Mouse (Mus musculus) heart, embryonic 15.5 days (tissue): ENCODE measurements around the gene Tlnrd1. TPM values are rescaled to one million over a fixed set of nuclear protein-coding genes. Genes with fewer than 3 reads are reported as not detected.

Experiments
- ATAC-seq: fragments of 200-750 bp; cut with Nextera tagmentation; replicated peaks from 2 replicates; pipeline ENCODE4 v1.8.0; 2017; ENCODE audit warnings: low read depth, moderate TSS enrichment; ENCODE audit not compliant: insufficient number of reproducible peaks, insufficient read depth, low FRiP score
- H3K27ac ChIP-seq: fragments of 300-500 bp; sonication (generic); 2 replicates; pipeline ENCODE4 v1.5.1; 2015; ENCODE audit warnings: mild to moderate bottlenecking, inconsistent platforms
- H3K27me3 ChIP-seq: fragments of 300-500 bp; sonication (generic); 2 replicates; pipeline ENCODE4 v1.6.1; 2015; ENCODE audit warnings: inconsistent platforms
- H3K36me3 ChIP-seq: fragments of 300-500 bp; sonication (generic); 2 replicates; pipeline ENCODE4 v1.6.1; 2015; ENCODE audit warnings: mild to moderate bottlenecking, inconsistent platforms
- H3K4me1 ChIP-seq: fragments of 300-500 bp; sonication (generic); replicated peaks from 2 replicates; pipeline ENCODE4 v1.6.1; 2015; ENCODE audit warnings: inconsistent platforms
- H3K4me2 ChIP-seq: fragments of 300-500 bp; sonication (generic); 2 replicates; pipeline ENCODE4 v1.6.1; 2015; ENCODE audit warnings: inconsistent platforms, mild to moderate bottlenecking, moderate library complexity
- H3K4me3 ChIP-seq: fragments of 300-500 bp; sonication (generic); 2 replicates; pipeline ENCODE4 v1.5.1; 2015; ENCODE audit warnings: mild to moderate bottlenecking, inconsistent platforms
- H3K9ac ChIP-seq: fragments of 300-500 bp; sonication (generic); 2 replicates; pipeline ENCODE4 v1.6.1; 2015; ENCODE audit warnings: mild to moderate bottlenecking, inconsistent platforms
- H3K9me3 ChIP-seq: fragments of 300-500 bp; sonication (generic); replicated peaks from 2 replicates; pipeline ENCODE4 v1.6.1; 2016; ENCODE audit warnings: inconsistent platforms
- WGBS: fragments of 180-500 bp; shearing (Covaris S2); methylation state at CpG from one replicate; pipeline ENCODE4 v1.1.7; 2015; ENCODE audit warnings: mixed read lengths; 5-methylcytosine and 5-hydroxymethylcytosine counted together
- polyA plus RNA-seq: library from polyadenylated mRNA; unstranded; fragments of >200 nt; fragmentation: Nextera tagmentation; extraction: Ambion mirVana; gene quantifications from 2 replicates; pipeline ENCODE4 v1.2.1, GENCODE M21; 2015

The Tlnrd1 gene
- polyA plus RNA-seq, 1 experiment from 2014 or later = 10.2 TPM

- WGBS = under 1% methylated on average over 74 of the region's 91 CpGs
- H3K4me1 ChIP-seq = peaks cover 44% of the 10 kb centered on the region
- peak overlapping the region; percentile 98 for H3K27ac ChIP-seq
- H3K4me2 ChIP-seq = peak overlapping the region; percentile 86
- no peaks in the 10 kb centered on the region for H3K36me3 ChIP-seq
- no peaks in the 10 kb centered on the region for H3K27me3 ChIP-seq
- H3K9me3 ChIP-seq = no peaks in the 10 kb centered on the region
- H3K4me3 ChIP-seq = peak overlapping the region; percentile 72
- ATAC-seq = peak; percentile 83
- peak overlapping the region; percentile 89 for H3K9ac ChIP-seq
Observed at GRCm38 (mm10) chr7:83883276-83884020, 657 bp downstream of the Tlnrd1 start.

GRCm38 (mm10) chr7:83882633-83883275, 1.4 kb downstream of the Tlnrd1 start:
- H3K4me2 ChIP-seq = peak overlapping the region; percentile 86
- WGBS = 12% methylated on average over 56 of the region's 56 CpGs
- peak overlapping the region; percentile 89 for H3K9ac ChIP-seq
- no peaks in the 10 kb centered on the region for H3K27me3 ChIP-seq
- H3K4me1 ChIP-seq = peaks cover 50% of the 10 kb centered on the region
- peak overlapping the region; percentile 72 for H3K4me3 ChIP-seq
- ATAC-seq = peak; percentile 9; the same call in 1 of the 2 replicates
- H3K27ac ChIP-seq = peak overlapping the region; percentile 98
- 0 out of 2 replicates have a peak, but pooled peaks cover 4% of the 10 kb centered on the region for H3K36me3 ChIP-seq
- H3K9me3 ChIP-seq = no peaks in the 10 kb centered on the region

DNA sequence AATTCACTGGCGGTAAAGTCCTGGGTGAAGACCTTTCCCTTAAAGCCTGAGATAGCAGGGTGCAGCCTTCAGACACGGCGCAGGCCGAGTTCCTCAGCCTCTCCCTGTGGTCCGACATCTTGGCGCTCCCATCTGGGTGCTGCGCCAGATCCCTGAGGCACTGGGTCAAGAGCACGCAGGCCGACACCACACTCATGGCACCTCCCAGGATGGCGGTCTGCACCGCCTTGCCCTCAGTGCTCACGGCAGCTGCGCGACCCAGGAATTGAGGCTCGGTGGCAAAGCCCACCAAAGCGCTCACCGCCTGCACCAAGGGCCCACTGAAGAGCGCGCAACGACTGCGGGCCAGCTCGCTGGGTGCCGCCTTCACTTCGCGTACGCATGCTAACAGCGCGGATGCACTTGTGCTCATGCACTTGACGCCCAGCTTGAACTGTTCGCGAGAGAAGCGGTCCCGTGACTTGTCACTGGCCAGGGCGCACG, 1.9 kb downstream of the Tlnrd1 start:
- peak overlapping the region; percentile 98 for H3K27ac ChIP-seq
- H3K4me1 ChIP-seq = peaks cover 51% of the 10 kb centered on the region
- H3K9me3 ChIP-seq = no peaks in the 10 kb centered on the region
- peak overlapping the region; percentile 86 for H3K4me2 ChIP-seq
- no peak for ATAC-seq
- 78% methylated on average over 35 of the region's 35 CpGs for WGBS
- 0 out of 2 replicates have a peak, but pooled peaks cover 4% of the 10 kb centered on the region for H3K36me3 ChIP-seq
- H3K4me3 ChIP-seq = peak overlapping the region; percentile 72
- peak overlapping the region; percentile 89 for H3K9ac ChIP-seq
- no peaks in the 10 kb centered on the region for H3K27me3 ChIP-seq

GRCm38 (mm10) chr7:83878676-83879448, 5.2 kb downstream of the Tlnrd1 start:
- Histone ChIP-seq H3K4me1 (peaks cover 46% of the 10 kb centered on the region), H3K27ac (no peak overlapping the region), H3K9ac (no peak overlapping the region), H3K4me3 (no peak overlapping the region), H3K9me3 (no peaks in the 10 kb centered on the region), H3K4me2 (peak overlapping the region; percentile 86), H3K27me3 (no peaks in the 10 kb centered on the region), H3K36me3 (0 out of 2 replicates have a peak, but pooled peaks cover 4% of the 10 kb centered on the region)
- no peak for ATAC-seq
- 35% methylated on average over 5 of the region's 5 CpGs for WGBS

DNA sequence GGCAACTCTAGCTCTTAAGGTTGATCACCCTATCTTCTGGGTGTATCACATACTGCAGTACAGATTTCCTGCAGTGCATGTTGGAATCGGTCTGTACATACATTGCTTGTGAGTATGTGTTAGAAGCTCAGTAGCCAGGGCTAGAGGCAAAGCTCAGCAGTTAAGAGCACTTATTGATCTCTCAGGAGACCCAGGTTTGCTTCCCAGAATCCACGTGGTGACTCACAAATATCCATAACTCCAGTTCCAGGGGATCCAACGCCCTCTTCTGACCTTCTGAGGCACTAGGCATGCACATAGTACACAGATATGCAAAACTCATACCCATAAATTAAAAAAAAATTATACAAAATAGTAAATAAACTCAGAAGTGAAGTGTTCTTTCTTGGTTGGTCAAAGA, 7.0 kb downstream of the Tlnrd1 start:
- no peaks in the 10 kb centered on the region for H3K27me3 ChIP-seq
- H3K4me2 ChIP-seq = no peak overlapping the region
- H3K4me1 ChIP-seq = peaks cover 37% of the 10 kb centered on the region
- H3K27ac ChIP-seq = no peak overlapping the region
- no peak overlapping the region for H3K4me3 ChIP-seq
- 76% methylated on average over 3 of the region's 3 CpGs for WGBS
- 0 out of 2 replicates have a peak, but pooled peaks cover 4% of the 10 kb centered on the region for H3K36me3 ChIP-seq
- no peak overlapping the region for H3K9ac ChIP-seq
- no peak for ATAC-seq
- H3K9me3 ChIP-seq = no peaks in the 10 kb centered on the region

DNA sequence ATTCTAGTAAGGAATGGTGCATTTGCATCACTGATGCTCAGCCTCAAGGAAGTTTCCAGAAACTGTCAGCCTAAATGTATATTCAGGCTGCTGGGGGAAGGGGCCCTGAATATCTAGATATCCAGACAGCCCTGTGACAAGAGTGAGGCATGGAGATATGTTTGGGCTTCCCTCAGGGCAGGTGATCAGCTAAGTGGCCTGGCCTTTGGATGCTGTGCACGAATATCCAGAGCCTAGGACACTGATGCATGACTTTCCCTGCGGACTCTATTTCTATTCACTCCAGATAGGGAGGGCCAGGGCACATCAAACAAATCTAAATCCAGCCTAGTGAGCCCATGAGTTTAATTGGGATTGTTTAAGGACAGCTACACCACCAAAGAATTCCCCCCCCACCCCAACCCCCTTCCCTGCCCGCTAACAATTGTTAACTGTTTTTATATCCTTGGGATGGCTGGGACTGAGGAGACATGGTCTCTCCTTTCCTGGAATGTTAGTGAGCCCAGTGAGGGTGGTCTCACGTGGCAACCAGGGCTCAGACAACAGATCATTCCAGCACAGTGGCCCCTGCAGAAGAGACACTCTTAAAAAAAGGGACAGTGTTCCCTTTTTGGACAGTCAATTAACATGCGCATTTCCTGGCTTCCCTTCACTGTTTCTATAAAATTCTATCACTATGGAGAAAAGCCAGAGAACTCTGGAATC, 14.1 kb downstream of the Tlnrd1 start:
- no peak for ATAC-seq
- Histone ChIP-seq H3K36me3 (no peaks in the 10 kb centered on the region), H3K27ac (no peak overlapping the region), H3K4me2 (no peak overlapping the region), H3K9me3 (no peaks in the 10 kb centered on the region), H3K27me3 (no peaks in the 10 kb centered on the region), H3K4me1 (no peaks in the 10 kb centered on the region), H3K9ac (no peak overlapping the region), H3K4me3 (no peak overlapping the region)
- WGBS = 46% methylated on average over 5 of the region's 5 CpGs

DNA sequence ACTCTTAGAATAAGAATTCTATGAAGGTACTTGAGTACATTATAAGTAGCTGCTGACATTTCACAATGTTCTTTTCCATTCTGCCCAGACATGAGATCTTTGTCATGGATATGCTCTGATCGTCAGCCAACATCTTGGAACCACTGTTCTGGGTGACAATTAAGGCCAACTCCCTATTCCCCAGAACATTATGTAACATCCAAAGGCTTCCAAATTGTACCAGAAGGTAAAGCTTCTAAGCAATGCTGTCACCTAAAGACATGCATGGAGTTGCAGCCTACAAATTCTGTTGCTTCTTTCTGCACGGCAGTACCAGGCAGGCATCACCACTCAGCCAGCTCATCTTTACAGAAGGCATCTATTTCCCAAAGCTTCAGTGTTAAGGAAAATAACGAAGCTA, 15.9 kb downstream of the Tlnrd1 start:
- WGBS = 70% methylated on average over 3 of the region's 3 CpGs
- no peak for ATAC-seq
- no peak overlapping the region for H3K4me2 ChIP-seq
- H3K9ac ChIP-seq = no peak overlapping the region
- no peaks in the 10 kb centered on the region for H3K27me3 ChIP-seq
- H3K27ac ChIP-seq = no peak overlapping the region
- no peaks in the 10 kb centered on the region for H3K9me3 ChIP-seq
- H3K4me1 ChIP-seq = no peaks in the 10 kb centered on the region
- no peaks in the 10 kb centered on the region for H3K36me3 ChIP-seq
- H3K4me3 ChIP-seq = no peak overlapping the region

DNA sequence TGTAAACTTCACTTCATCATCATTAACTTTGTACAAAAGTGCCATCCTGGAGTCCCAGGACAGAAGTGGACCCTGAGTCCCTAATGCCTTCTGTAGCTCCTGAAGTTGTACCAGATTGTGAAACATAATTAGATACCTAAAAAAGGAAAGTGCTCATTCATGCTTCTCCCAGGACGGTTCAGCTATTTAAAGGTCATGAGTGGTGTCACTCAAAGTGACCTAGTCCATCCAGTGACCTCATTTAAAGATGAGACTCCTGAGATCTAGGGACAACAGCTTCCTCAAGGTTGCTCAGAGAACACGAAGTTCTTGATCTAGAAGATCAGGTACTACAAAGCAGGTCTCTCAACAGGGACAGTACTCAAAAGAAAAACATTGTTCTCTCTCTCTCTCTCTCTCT, 20.6 kb downstream of the Tlnrd1 start:
- H3K4me1 ChIP-seq = no peaks in the 10 kb centered on the region
- no peak overlapping the region for H3K4me3 ChIP-seq
- WGBS = 27% methylated on average over 2 of the region's 2 CpGs
- H3K9me3 ChIP-seq = no peaks in the 10 kb centered on the region
- ATAC-seq = no peak
- H3K36me3 ChIP-seq = no peaks in the 10 kb centered on the region
- H3K4me2 ChIP-seq = no peak overlapping the region
- no peak overlapping the region for H3K27ac ChIP-seq
- H3K9ac ChIP-seq = no peak overlapping the region
- H3K27me3 ChIP-seq = no peaks in the 10 kb centered on the region

DNA sequence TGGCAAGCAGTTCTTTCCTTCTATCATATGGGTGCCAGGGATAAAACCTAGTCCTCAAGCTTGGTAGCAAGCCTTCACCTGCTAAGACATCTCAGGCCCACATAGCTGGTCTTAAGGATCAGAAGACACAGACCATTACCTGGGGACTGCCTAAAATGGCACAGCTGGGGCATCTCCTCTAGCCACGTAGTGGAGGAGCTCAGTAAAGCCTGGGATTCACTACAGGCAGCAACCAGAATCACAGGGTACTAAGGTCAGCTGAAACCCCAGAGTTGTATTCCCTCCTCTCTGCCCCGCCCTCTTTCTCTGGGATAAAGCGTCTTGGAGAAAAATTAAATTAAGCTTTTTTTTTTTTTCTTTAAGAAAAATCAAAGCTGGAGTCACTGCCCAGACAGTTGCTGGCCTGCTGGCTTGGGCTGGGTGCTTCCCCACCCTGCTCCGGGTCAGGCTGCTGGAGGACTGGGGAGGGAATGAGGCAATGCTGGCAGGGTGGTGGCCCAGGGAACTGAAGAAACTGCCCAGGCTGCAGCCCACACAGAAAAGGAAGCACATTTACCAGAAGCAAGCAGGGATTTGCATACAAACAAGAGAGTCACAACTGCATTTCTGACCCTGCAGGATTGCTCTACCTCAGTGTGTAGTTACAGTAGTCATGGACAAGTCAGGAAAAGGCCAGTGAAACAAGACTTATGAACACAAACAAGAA, 24.6 kb downstream of the Tlnrd1 start:
- WGBS = 63% methylated on average over 4 of the region's 4 CpGs

DNA sequence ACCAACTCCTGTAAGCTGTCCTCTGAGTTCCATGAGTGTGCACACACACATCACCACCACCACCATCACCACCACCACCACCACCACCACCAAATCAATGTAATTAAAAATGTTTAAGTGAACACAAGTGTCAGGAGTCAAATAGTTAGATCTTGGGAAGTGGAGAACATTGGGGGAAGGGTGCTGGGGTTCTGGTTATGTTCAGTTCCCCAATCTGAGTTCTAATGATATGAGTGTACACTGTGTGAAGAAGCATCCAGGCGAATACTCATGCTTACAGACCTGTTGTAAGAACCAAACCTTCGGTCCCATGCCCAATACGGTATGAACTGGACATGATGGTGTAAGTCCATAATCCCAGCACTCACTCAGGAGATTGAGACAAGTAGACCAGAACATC, 26.2 kb downstream of the Tlnrd1 start:
- no peaks in the 10 kb centered on the region for H3K9me3 ChIP-seq
- no peak overlapping the region for H3K4me2 ChIP-seq
- no peak for ATAC-seq
- H3K4me3 ChIP-seq = no peak overlapping the region
- H3K27ac ChIP-seq = no peak overlapping the region
- no peak overlapping the region for H3K9ac ChIP-seq
- H3K36me3 ChIP-seq = no peaks in the 10 kb centered on the region
- peaks cover 2% of the 10 kb centered on the region; the same call in 1 of the 2 replicates for H3K4me1 ChIP-seq
- 84% methylated on average over 3 of the region's 3 CpGs for WGBS
- no peaks in the 10 kb centered on the region for H3K27me3 ChIP-seq

More for the DNA sequence above, 24.6 kb downstream of the Tlnrd1 start:
- Histone ChIP-seq H3K36me3 (no peaks in the 10 kb centered on the region), H3K9ac (no peak overlapping the region), H3K9me3 (no peaks in the 10 kb centered on the region), H3K27me3 (no peaks in the 10 kb centered on the region), H3K27ac (no peak overlapping the region), H3K4me1 (peaks cover 2% of the 10 kb centered on the region; the same call in 1 of the 2 replicates), H3K4me3 (no peak overlapping the region), H3K4me2 (no peak overlapping the region)
- no peak for ATAC-seq
